Mouse (Mus musculus): ENCODE measurements around the gene Cds2. TPM values are rescaled to one million over a fixed set of nuclear protein-coding genes. Genes with fewer than 3 reads are reported as not detected.

Cds2 gene
- total and polyA plus RNA-seq, 3 experiments, result 48.0 to 90.4 (median 75.4) TPM

DNA sequence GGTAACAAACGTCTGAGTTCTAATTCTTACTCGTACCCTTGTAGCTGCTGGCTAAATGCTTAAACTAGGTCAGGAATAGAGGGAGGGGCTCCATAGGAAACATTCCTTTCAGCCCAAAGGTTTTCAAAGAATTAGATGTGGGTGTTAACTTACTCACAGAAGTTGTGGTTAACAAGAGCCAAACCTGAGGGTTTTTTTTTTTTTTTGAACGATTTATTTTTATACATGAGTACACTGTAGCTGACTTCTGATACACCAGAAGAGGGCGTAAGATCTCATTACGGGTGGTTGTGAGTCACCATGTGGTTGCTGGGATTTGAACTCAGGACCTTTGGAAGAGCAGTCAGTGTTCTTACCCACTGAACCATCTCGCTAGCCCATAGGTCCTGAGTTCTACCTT lies 773 bp upstream of the Cds2 start:
- no peak overlapping the region for H3K4me3 ChIP-seq
- no peak for DNase-seq
- no peaks in the 10 kb centered on the region for H3K27me3 ChIP-seq (ENCODE audit: control insufficient read depth, insufficient read depth, low read length)
- 62% methylated on average over 6 of the region's 6 CpGs for WGBS
- TF ChIP-seq EP300 (IDR thresholded peaks at IDR 0.05; ENCODE audit: insufficient read depth, low read depth, low read length), result no peak
- TF ChIP-seq CTCF (IDR thresholded peaks at IDR 0.05), result no peak
- TF ChIP-seq POLR2A (IDR thresholded peaks at IDR 0.05; ENCODE audit: insufficient read depth, low read depth, low read length), result no peak
- peaks cover 10% of the 10 kb centered on the region for H3K4me1 ChIP-seq (ENCODE audit: control insufficient read depth, insufficient read depth, low read length)
- no peak overlapping the region for H3K9ac ChIP-seq (ENCODE audit: low read depth, low read length)
- H3K36me3 ChIP-seq (ENCODE audit: control insufficient read depth, insufficient read depth, low read length), result peaks cover 9% of the 10 kb centered on the region
- no peak overlapping the region for H3K27ac ChIP-seq
- intact Hi-C loops (cut with DNase I), result loop anchor here (1.0 to 10.0 kb wide), 4 partner anchors 45 to 453 kb away; no protein-coding TSS in a partner anchor
- H3K79me2 ChIP-seq (replicated peaks; ENCODE audit: control insufficient read depth, insufficient read depth, low read length), result peaks cover 6% of the 10 kb centered on the region

- Histone ChIP-seq H3K4me1 (ENCODE audit: control insufficient read depth, insufficient read depth, low read length) (peaks cover 10% of the 10 kb centered on the region), H3K79me2 (replicated peaks; ENCODE audit: control insufficient read depth, insufficient read depth, low read length) (peaks cover 6% of the 10 kb centered on the region), H3K27ac (peak overlapping the region; percentile 99), H3K27me3 (ENCODE audit: control insufficient read depth, insufficient read depth, low read length) (no peaks in the 10 kb centered on the region), H3K36me3 (ENCODE audit: control insufficient read depth, insufficient read depth, low read length) (peaks cover 13% of the 10 kb centered on the region), H3K9ac (ENCODE audit: low read depth, low read length) (peak overlapping the region; percentile 96), H3K4me3 (peak overlapping the region; percentile 100)
- WGBS, result under 1% methylated on average over 47 of the region's 47 CpGs
- intact Hi-C loops (cut with DNase I), result loop anchor here (2.0 to 10.0 kb wide), 3 partner anchors 17 to 451 kb away; no protein-coding TSS in a partner anchor
- TF ChIP-seq CTCF (IDR thresholded peaks at IDR 0.05), result no peak
- peak; percentile 47 to 50 for DNase-seq
Measured at GRCm38 (mm10) chr2:132263421-132264265, 695 bp downstream of the Cds2 start.

GRCm38 (mm10) chr2:132264266-132264710 lies 1.3 kb downstream of the Cds2 start:
- H3K27me3 ChIP-seq (ENCODE audit: control insufficient read depth, insufficient read depth, low read length), result no peaks in the 10 kb centered on the region
- peaks cover 13% of the 10 kb centered on the region for H3K36me3 ChIP-seq (ENCODE audit: control insufficient read depth, insufficient read depth, low read length)
- peak overlapping the region; percentile 96 for H3K9ac ChIP-seq (ENCODE audit: low read depth, low read length)
- intact Hi-C loops (cut with DNase I), result loop anchor here (2.0 to 10.0 kb wide), 2 partner anchors 17 to 451 kb away; no protein-coding TSS in a partner anchor
- WGBS, result 13% methylated on average over 6 of the region's 6 CpGs
- DNase-seq, result peak; percentile 26 to 33
- H3K79me2 ChIP-seq (replicated peaks; ENCODE audit: control insufficient read depth, insufficient read depth, low read length), result peaks cover 6% of the 10 kb centered on the region
- H3K4me1 ChIP-seq (ENCODE audit: control insufficient read depth, insufficient read depth, low read length), result peaks cover 13% of the 10 kb centered on the region
- H3K4me3 ChIP-seq, result peak overlapping the region; percentile 100
- peak overlapping the region; percentile 99 for H3K27ac ChIP-seq
- TF ChIP-seq CTCF (IDR thresholded peaks at IDR 0.05), result no peak
- TF ChIP-seq POLR2A (IDR thresholded peaks at IDR 0.05; ENCODE audit: insufficient read depth, low read depth, low read length), result no peak
- no peak for TF ChIP-seq EP300 (IDR thresholded peaks at IDR 0.05; ENCODE audit: insufficient read depth, low read depth, low read length)

GRCm38 (mm10) chr2:132265196-132265595 lies 2.2 kb downstream of the Cds2 start:
- intact Hi-C loops (cut with DNase I), result loop anchor here (2.0 to 10.0 kb wide), 2 partner anchors 16 to 450 kb away; no protein-coding TSS in a partner anchor
- H3K27ac ChIP-seq, result peak overlapping the region; percentile 99
- no peak for DNase-seq
- WGBS, result 67% methylated on average over 9 of the region's 9 CpGs
- no peak for TF ChIP-seq POLR2A (IDR thresholded peaks at IDR 0.05; ENCODE audit: insufficient read depth, low read depth, low read length)
- TF ChIP-seq EP300 (IDR thresholded peaks at IDR 0.05; ENCODE audit: insufficient read depth, low read depth, low read length), result no peak
- no peak for TF ChIP-seq CTCF (IDR thresholded peaks at IDR 0.05)
- peaks cover 16% of the 10 kb centered on the region for H3K36me3 ChIP-seq (ENCODE audit: control insufficient read depth, insufficient read depth, low read length)
- no peak overlapping the region for H3K9ac ChIP-seq (ENCODE audit: low read depth, low read length)
- peaks cover 14% of the 10 kb centered on the region for H3K4me1 ChIP-seq (ENCODE audit: control insufficient read depth, insufficient read depth, low read length)
- peaks cover 8% of the 10 kb centered on the region for H3K79me2 ChIP-seq (replicated peaks; ENCODE audit: control insufficient read depth, insufficient read depth, low read length)
- H3K27me3 ChIP-seq (ENCODE audit: control insufficient read depth, insufficient read depth, low read length), result no peaks in the 10 kb centered on the region
- H3K4me3 ChIP-seq, result no peak overlapping the region

DNA sequence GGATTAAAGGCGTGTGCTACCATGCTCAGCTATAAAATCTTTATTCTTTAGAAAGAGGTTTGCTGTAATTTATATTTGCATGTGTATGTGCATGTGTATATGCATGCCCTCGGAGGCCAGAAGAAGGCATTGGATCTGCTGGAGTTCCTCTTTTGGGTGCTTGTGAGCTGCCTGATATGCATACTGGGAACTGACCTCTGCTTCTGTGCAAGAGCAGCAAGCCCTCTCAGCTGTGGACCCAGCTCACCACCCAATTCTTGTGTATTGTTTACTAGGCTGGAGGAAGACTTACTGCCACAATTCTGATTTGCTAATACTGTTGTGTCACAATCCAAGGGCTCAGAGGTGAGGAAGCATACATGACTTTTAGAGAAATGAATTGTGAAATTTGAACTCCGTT lies 3.1 kb downstream of the Cds2 start:
- H3K4me1 ChIP-seq (ENCODE audit: control insufficient read depth, insufficient read depth, low read length), result peaks cover 18% of the 10 kb centered on the region
- WGBS, result 71% methylated on average over 3 of the region's 3 CpGs
- H3K9ac ChIP-seq (ENCODE audit: low read depth, low read length), result no peak overlapping the region
- H3K27ac ChIP-seq, result peak overlapping the region; percentile 24
- intact Hi-C loops (cut with DNase I), result loop anchor here (10.0 kb wide), 1 partner anchor 449 kb away; no protein-coding TSS in a partner anchor
- no peak for TF ChIP-seq POLR2A (IDR thresholded peaks at IDR 0.05; ENCODE audit: insufficient read depth, low read depth, low read length)
- TF ChIP-seq EP300 (IDR thresholded peaks at IDR 0.05; ENCODE audit: insufficient read depth, low read depth, low read length), result no peak
- no peak for TF ChIP-seq CTCF (IDR thresholded peaks at IDR 0.05)
- DNase-seq, result no peak
- H3K36me3 ChIP-seq (ENCODE audit: control insufficient read depth, insufficient read depth, low read length), result peaks cover 16% of the 10 kb centered on the region
- H3K27me3 ChIP-seq (ENCODE audit: control insufficient read depth, insufficient read depth, low read length), result no peaks in the 10 kb centered on the region
- no peak overlapping the region for H3K4me3 ChIP-seq
- peaks cover 11% of the 10 kb centered on the region for H3K79me2 ChIP-seq (replicated peaks; ENCODE audit: control insufficient read depth, insufficient read depth, low read length)

DNA sequence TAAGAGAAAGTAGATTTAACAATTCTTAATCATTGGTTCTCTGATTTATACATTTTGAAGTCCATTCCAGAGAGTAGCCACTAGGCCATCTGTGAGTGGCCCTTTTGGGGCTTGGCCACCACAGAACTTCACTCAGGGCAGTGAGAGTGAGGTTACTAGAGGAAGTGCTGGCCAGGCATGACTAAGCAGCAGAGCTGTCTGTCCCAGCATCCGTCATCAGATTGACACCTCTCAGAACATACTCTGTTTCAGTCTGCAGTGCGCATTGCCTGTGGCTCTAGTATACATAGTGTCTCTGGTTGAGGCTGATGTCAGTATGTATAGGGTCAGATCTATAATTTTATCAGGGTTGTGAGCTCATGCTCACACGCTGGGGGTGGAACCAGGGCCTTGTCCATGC lies 6.3 kb downstream of the Cds2 start:
- TF ChIP-seq CTCF (IDR thresholded peaks at IDR 0.05) (no peak), EP300 (IDR thresholded peaks at IDR 0.05; ENCODE audit: insufficient read depth, low read depth, low read length) (no peak)
- DNase-seq, result peak; percentile 33 to 40
- WGBS, result 45% methylated on average over 3 of the region's 3 CpGs
- H3K79me2 ChIP-seq (replicated peaks; ENCODE audit: control insufficient read depth, insufficient read depth, low read length), result peaks cover 13% of the 10 kb centered on the region
- H3K27me3 ChIP-seq (ENCODE audit: control insufficient read depth, insufficient read depth, low read length), result no peaks in the 10 kb centered on the region
- peaks cover 20% of the 10 kb centered on the region for H3K36me3 ChIP-seq (ENCODE audit: control insufficient read depth, insufficient read depth, low read length)
- peaks cover 18% of the 10 kb centered on the region for H3K4me1 ChIP-seq (ENCODE audit: control insufficient read depth, insufficient read depth, low read length)
- intact Hi-C loops (cut with DNase I), result loop anchor here (10.0 kb wide), 1 partner anchor 446 kb away; no protein-coding TSS in a partner anchor
- H3K27ac ChIP-seq, result peak overlapping the region; percentile 42
- no peak overlapping the region for H3K9ac ChIP-seq (ENCODE audit: low read depth, low read length)
- H3K4me3 ChIP-seq, result no peak overlapping the region
